Mouse (Mus musculus) testis, adult 2 months (tissue): ENCODE data around the gene Snrpb2.

Source experiments
- CTCF ChIP-seq: fragments of 200-500 bp; IDR thresholded peaks from 2 replicates; pipeline ENCODE4 v1.5.1; 2012; ENCODE audit warnings: low read depth, mild to moderate bottlenecking, inconsistent platforms, low read length, moderate library complexity; ENCODE audit not compliant: control insufficient read depth, insufficient read depth, insufficient replicate concordance
- POLR2A ChIP-seq: fragments of 200-500 bp; IDR thresholded peaks from 2 replicates; pipeline ENCODE4 v1.6.1; 2012; ENCODE audit warnings: low read depth, mild to moderate bottlenecking, inconsistent platforms, low read length, moderate library complexity; ENCODE audit not compliant: control insufficient read depth

GRCm38 (mm10) chr2:143032378-143033255, 30.2 kb upstream of the Snrpb2 start:
- TF ChIP-seq POLR2A = no peak
- TF ChIP-seq CTCF = no peak
